Mouse (Mus musculus) embryonic facial prominence, embryonic 10.5 days (tissue): ENCODE results near the gene Gm11115. TPM values are rescaled to one million over a fixed set of nuclear protein-coding genes. Genes with fewer than 3 reads are reported as not detected.

Source experiments
- DNase-seq: peaks from one replicate; pipeline ENCODE4 v3.0.0-alpha.2; 2017; ENCODE audit warnings: low spot score
- H3K27ac ChIP-seq: fragments of 300-500 bp; sonication (generic); replicated peaks from 2 replicates; pipeline ENCODE4 v1.5.1; 2016; ENCODE audit warnings: mild to moderate bottlenecking
- H3K27me3 ChIP-seq: fragments of 300-500 bp; sonication (generic); replicated peaks from 2 replicates; pipeline ENCODE4 v1.6.1; 2016; ENCODE audit warnings: low read depth, mild to moderate bottlenecking; ENCODE audit not compliant: poor library complexity, severe bottlenecking
- H3K36me3 ChIP-seq: fragments of 300-500 bp; sonication (generic); replicated peaks from 2 replicates; pipeline ENCODE4 v1.6.1; 2016; ENCODE audit warnings: mild to moderate bottlenecking, moderate library complexity
- H3K4me1 ChIP-seq: fragments of 300-500 bp; sonication (generic); 2 replicates; pipeline ENCODE4 v1.6.1; 2016
- H3K4me3 ChIP-seq: fragments of 300-500 bp; sonication (generic); 2 replicates; pipeline ENCODE4 v1.5.1; 2016; ENCODE audit warnings: mild to moderate bottlenecking, moderate library complexity
- H3K9me3 ChIP-seq: fragments of 300-500 bp; sonication (generic); 2 replicates; pipeline ENCODE4 v1.6.1; 2016; ENCODE audit warnings: mild to moderate bottlenecking
- WGBS: fragments of 180-500 bp; shearing (Covaris S2); methylation state at CpG from one replicate; pipeline ENCODE4 v1.1.7; 2016; 5-methylcytosine and 5-hydroxymethylcytosine counted together
- polyA plus RNA-seq: library from polyadenylated mRNA; unstranded; fragments of >200 nt; fragmentation: Nextera tagmentation; extraction: Ambion mirVana; gene quantifications from 2 replicates; pipeline ENCODE4 v1.2.1, GENCODE M21; 2016

Gene Gm11115
- polyA plus RNA-seq, result not detected in 2 replicates

DNA sequence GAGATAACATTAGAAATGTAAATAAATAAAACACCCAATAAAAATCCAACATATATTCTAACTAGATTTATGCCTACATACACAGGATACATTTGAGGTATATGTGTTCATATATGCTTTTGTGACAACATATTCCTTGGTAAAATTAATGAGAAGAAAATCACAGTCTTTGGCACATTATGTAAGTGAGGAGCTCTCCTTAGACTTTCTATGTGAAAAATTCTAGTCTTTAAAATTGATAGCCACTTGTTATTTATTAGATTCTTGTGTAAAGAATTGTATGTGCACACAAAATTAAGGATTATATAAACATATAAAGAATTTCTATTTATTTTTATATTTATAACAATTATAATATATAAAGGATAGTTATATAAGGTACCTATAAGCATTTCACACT is at the start of gene Gm11115:
Gm11115 (minus strand) TSS at position 101 of the 400 bp plus-strand sequence.
- H3K27ac ChIP-seq, result no peak within 1 kb of the TSS
- no peak within 1 kb of the TSS for H3K4me3 ChIP-seq
- no peaks in the 10 kb centered on the region for H3K36me3 ChIP-seq
- H3K9me3 ChIP-seq, result no peaks in the 10 kb centered on the region
- DNase-seq, result no peak
- H3K27me3 ChIP-seq, result no peaks in the 10 kb centered on the region
- no peaks in the 10 kb centered on the region for H3K4me1 ChIP-seq

DNA sequence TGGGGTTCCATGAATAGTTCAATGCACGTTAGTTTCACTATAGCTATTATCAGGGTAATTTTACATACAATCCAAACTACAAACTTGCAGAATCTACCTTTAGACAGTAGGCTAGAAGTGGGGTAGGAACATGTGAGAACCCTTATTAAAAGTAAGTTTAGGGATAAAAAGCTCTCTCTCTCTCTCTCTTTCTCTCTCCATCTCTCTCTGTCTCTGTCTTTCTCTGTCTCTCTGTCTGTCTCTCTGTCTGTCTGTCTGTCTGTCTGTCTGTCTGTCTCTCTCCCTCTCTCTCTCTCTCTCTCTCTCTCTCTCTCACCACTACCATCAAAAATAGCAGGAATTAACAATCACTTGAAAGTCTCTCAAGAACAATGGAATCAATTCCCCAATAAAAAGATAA is 42.5 kb downstream of the Gm11115 start, which contains the start of gene Gm11116:
Gm11116 (minus strand) TSS at position 101 of the 400 bp plus-strand sequence.
- no peaks in the 10 kb centered on the region for H3K27me3 ChIP-seq
- no peak within 1 kb of the TSS for H3K4me3 ChIP-seq
- DNase-seq, result no peak
- no peak within 1 kb of the TSS for H3K27ac ChIP-seq
- WGBS, result 94% methylated on average over 1 of the region's 1 CpGs
- H3K9me3 ChIP-seq, result no peaks in the 10 kb centered on the region
- no peaks in the 10 kb centered on the region for H3K4me1 ChIP-seq
- H3K36me3 ChIP-seq, result no peaks in the 10 kb centered on the region

Other genes starting within 250 kb of the Gm11115 start
- 3.0 and 3.1 TPM in 2 replicates for gene Csn3, start 228.5 kb downstream of the Gm11115 start, polyA plus RNA-seq
- not detected in 2 replicates for gene 2310003L06Rik, start 184.6 kb downstream of the Gm11115 start, polyA plus RNA-seq
- not detected in 2 replicates for gene Gm28434, start 184.6 kb downstream of the Gm11115 start, polyA plus RNA-seq
- gene Cabs1, start 174.7 kb downstream of the Gm11115 start, polyA plus RNA-seq, result not detected in 2 replicates
- gene Smr3a, start 151.6 kb downstream of the Gm11115 start, polyA plus RNA-seq, result not detected in 2 replicates
- gene Smr2, start 67.5 kb downstream of the Gm11115 start, polyA plus RNA-seq, result not detected in 2 replicates
- gene Gm11116, start 42.6 kb downstream of the Gm11115 start, polyA plus RNA-seq, result not detected in 2 replicates
- not detected in 2 replicates for gene Gm7714, start 114.8 kb upstream of the Gm11115 start, polyA plus RNA-seq
- gene Prol1, start 163.2 kb upstream of the Gm11115 start, polyA plus RNA-seq, result not detected in 2 replicates
- not detected in 2 replicates for gene Amtn, start 222.0 kb upstream of the Gm11115 start, polyA plus RNA-seq